16 mouse cellular contexts compared by ENCODE assay signal in genomic region chr2:34546176-34546677, GRCm38 (mm10).
A peak's percentile ranks its signal among the peaks of the same experiment; 100 is the strongest.
DNase-seq lines count a peak whose midpoint lies in the region; ATAC-seq and TF ChIP-seq lines count a peak whose summit lies in the region.
"Had no signal": no experiment of that assay in that cellular context is flagged by ENCODE, and none has a peak within 500 bp of the region (broad histone marks: within the 10 kb centered on the region; RNA-seq: fewer than 3 reads in every experiment).

No protein-coding gene starts in this region.

- H3K36me3 ChIP-seq in hindbrain, embryonic 16.5 days (ENCODE audit: control insufficient read depth, insufficient read depth, low read length), result no peaks in the 10 kb centered on the region
- no peaks in the 10 kb centered on the region for H3K36me3 ChIP-seq in hindbrain, embryonic 14.5 days (replicated peaks; ENCODE audit: control insufficient read depth, insufficient read depth)
- H3K36me3 ChIP-seq: embryonic facial prominence, embryonic 15.5 days; liver, embryonic 15.5 days had no signal

- WGBS in hindbrain, embryonic 16.5 days, result 65% methylated on average over 3 of the region's 3 CpGs
- 75% methylated on average over 3 of the region's 3 CpGs for WGBS in hindbrain, embryonic 14.5 days

- no peaks in the 10 kb centered on the region for H3K27me3 ChIP-seq in hindbrain, embryonic 16.5 days (replicated peaks; ENCODE audit: control insufficient read depth, insufficient read depth, low read length)
- no peaks in the 10 kb centered on the region for H3K27me3 ChIP-seq in hindbrain, embryonic 14.5 days (ENCODE audit: control insufficient read depth, insufficient read depth, low read length)
- no peaks in the 10 kb centered on the region for H3K27me3 ChIP-seq in Patski
- H3K27me3 ChIP-seq: embryonic facial prominence, embryonic 15.5 days; liver, embryonic 15.5 days had no signal

- peak; percentile 85 for ATAC-seq in hindbrain, embryonic 16.5 days
- ATAC-seq in hindbrain, embryonic 14.5 days (ENCODE audit: low FRiP score), result no peak; the same call in 1 of the 2 replicates
- no peak for ATAC-seq in Patski
- ATAC-seq: CD4-positive, CD25-positive, alpha-beta regulatory T cell, adult 4 months had no signal

- H3K4me3 ChIP-seq in hindbrain, embryonic 16.5 days (ENCODE audit: low read length), result no peak overlapping the region
- no peak overlapping the region for H3K4me3 ChIP-seq in hindbrain, embryonic 14.5 days (replicated peaks; ENCODE audit: low read length)
- H3K4me3 ChIP-seq: embryonic facial prominence, embryonic 15.5 days; liver, embryonic 15.5 days had no signal

- no peaks in the 10 kb centered on the region for H3K9me3 ChIP-seq in hindbrain, embryonic 16.5 days (ENCODE audit: control insufficient read depth, low read length)
- no peaks in the 10 kb centered on the region for H3K9me3 ChIP-seq in hindbrain, embryonic 14.5 days (ENCODE audit: control insufficient read depth, low read length)
- H3K9me3 ChIP-seq: embryonic facial prominence, embryonic 15.5 days; liver, embryonic 15.5 days had no signal

- CTCF ChIA-PET in Patski (lab: Charles Lee), result interaction anchor here (1.4 kb wide), 1 partner anchor 9 kb away, joined by 8 read pairs; no protein-coding TSS in a partner anchor

- peaks cover 5% of the 10 kb centered on the region; the same call in 1 of the 2 replicates for H3K4me1 ChIP-seq in hindbrain, embryonic 16.5 days (ENCODE audit: control insufficient read depth, insufficient read depth, low read depth, low read length)
- H3K4me1 ChIP-seq in hindbrain, embryonic 14.5 days (replicated peaks; ENCODE audit: control insufficient read depth, insufficient read depth, low read length), result peaks cover 3% of the 10 kb centered on the region; the same call in 1 of the 2 replicates

- no peak overlapping the region for H3K4me2 ChIP-seq in hindbrain, embryonic 16.5 days (ENCODE audit: low read length)
- no peak overlapping the region for H3K4me2 ChIP-seq in hindbrain, embryonic 14.5 days (replicated peaks)
- H3K4me2 ChIP-seq: embryonic facial prominence, embryonic 15.5 days; liver, embryonic 15.5 days had no signal

- POLR2A ChIA-PET in Patski (lab: Charles Lee), result interaction anchor here (1.0 to 1.2 kb wide), 2 partner anchors 12 to 73 kb away, joined by 3 read pairs; no protein-coding TSS in a partner anchor

- intact Hi-C loops in heart, postnatal 36 days (cut with DNase I), result no loop called here

- no peak overlapping the region for H3K27ac ChIP-seq in hindbrain, embryonic 16.5 days (ENCODE audit: low read depth, low read length)
- H3K27ac ChIP-seq in hindbrain, embryonic 14.5 days, result no peak overlapping the region
- H3K27ac ChIP-seq: embryonic facial prominence, embryonic 15.5 days; liver, embryonic 15.5 days had no signal

- DNase-seq in hindbrain, embryonic 14.5 days (ENCODE audit: low spot score), result no peak
- DNase-seq in Patski (ENCODE audit: low read depth, low spot score), result peak; percentile 49
- peak; percentile 51 to 77 for DNase-seq in frontal cortex, postnatal 36 days (ENCODE audit: low spot score in 2 of 2)
- peak; percentile 66 for DNase-seq in right cerebral cortex, adult 18-20 months
- DNase-seq in embryo, embryonic 9.5 days (ENCODE audit: extremely low spot score), result no peak
- DNase-seq in thymus, postnatal 10 days (ENCODE audit: low spot score in 2 of 2), result no peak
- no peak for DNase-seq in heart, postnatal 36 days
- DNase-seq: adrenal gland, postnatal 25 days; cerebellum, adult 9-10 months; gastrocnemius, postnatal 36 days; heart, postnatal 10 days; kidney, adult 8-10 months had no signal

- in situ Hi-C loops in Patski (cut with MboI; ENCODE audit: low pct_unique_long_range_greater_than_20kb), result no loop called here

- H3K9ac ChIP-seq in hindbrain, embryonic 16.5 days (ENCODE audit: low read depth, low read length), result no peak overlapping the region
- H3K9ac ChIP-seq in hindbrain, embryonic 14.5 days, result no peak overlapping the region
- H3K9ac ChIP-seq: embryonic facial prominence, embryonic 15.5 days; liver, embryonic 15.5 days had no signal

- no peak for TF ChIP-seq CTCF in Patski (IDR thresholded peaks at IDR 0.05)

Comparison
In these comparisons a context has a peak if more than half of its experiments do, and no peak if none do; other contexts are left out.
1. DNase-seq: peak in Patski (single experiment), frontal cortex, postnatal 36 days (2 of 2) and right cerebral cortex, adult 18-20 months (single experiment); none in hindbrain, embryonic 14.5 days (single experiment), embryo, embryonic 9.5 days (single experiment), thymus, postnatal 10 days (0 of 2) and heart, postnatal 36 days (0 of 2).